Mouse (Mus musculus): Measurements from ENCODE around the gene Gosr1.
"Not testable (repeated sequence)": the region's sequence is repeated elsewhere in the genome, so short reads cannot be mapped to it uniquely, and the experiment has no call there.

Gosr1 gene

DNA sequence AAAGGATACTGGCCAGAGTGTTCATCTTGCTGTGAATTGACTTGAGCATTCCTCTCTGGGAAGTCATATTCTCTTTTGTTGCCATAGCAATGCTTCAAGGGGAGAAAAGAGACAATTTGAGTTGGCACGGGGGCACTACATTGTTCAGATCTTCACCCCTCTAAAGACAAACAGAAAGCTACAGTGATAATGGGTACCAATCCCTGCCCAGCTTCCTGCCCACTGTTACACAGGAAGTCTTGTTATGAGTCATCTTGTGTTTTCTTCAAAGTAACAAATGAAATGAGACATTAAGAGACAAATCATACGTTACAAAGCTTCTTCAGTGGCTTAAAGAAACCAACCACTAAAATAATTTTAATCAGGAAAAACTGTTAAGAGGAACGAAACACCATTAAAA lies 28.8 kb downstream of the Gosr1 start:
- no peak for DNase-seq

DNA sequence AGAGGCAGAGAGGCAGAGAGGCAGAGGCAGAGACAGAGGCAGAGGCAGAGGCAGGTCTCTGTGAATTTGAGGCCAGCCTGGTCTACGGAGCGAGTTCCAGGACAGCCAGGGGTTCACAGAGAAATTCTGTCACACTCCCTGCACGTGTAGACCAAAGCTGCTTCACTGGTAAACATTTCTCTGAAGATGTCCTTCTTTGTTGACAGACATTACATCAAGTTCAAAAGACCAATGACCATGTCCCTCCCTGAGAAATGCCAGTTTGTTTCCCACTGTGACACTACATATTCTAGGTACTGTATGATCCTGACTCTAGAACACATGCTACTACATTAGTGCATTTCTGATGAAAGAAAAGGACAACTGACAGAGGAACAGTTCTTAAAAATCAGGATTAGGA lies 32.7 kb downstream of the Gosr1 start:
- DNase-seq, result no peak

- DNase-seq, result no peak
Measured at GRCm38 (mm10) chr11:76728093-76728492, 35.3 kb downstream of the Gosr1 start.

GRCm38 (mm10) chr11:76723911-76724310 lies 39.5 kb downstream of the Gosr1 start:
- DNase-seq, result no peak

DNA sequence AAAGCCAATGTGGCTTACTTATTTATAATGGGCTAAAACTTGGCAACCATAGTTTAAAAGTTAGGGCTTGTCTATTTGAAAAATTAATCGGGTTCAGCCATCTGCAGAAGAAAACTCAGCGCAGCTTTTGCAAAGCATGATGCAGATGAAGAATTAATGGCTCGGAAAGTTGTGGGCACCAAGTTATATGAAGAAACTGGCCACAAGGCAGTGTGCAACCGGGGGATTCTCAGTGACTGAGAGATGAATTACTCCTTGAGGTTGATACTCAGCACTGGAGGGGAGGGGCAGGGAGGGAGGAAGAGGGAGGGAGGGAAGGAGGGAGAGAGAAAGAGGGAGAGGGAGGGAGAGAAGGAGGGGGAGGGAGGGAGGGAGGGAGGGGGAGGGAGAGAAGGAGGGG lies 46.4 kb downstream of the Gosr1 start:
- no peak for DNase-seq

GRCm38 (mm10) chr11:76709625-76710452 lies 53.5 kb downstream of the Gosr1 start:
- DNase-seq, result peak; percentile 98

DNA sequence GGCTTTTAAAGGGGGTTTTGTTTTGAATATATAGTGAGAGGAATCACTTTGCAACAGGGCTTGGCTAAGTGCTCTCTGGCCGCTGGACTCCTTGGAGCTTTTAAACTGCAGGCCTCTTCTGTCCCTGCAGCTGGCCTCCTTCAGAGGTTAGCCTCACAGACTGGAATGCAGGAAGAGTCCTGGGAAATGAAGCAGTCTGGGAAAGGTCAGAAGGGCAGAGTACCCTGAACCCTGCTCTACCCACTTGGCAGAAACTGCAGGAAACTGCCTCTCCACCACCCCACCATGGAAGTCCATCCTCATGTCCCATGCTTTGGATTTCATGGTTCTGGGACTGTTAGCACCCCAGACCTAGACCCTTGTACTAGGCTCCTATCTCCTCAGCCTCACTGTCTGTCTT lies 54.5 kb downstream of the Gosr1 start:
- DNase-seq, result peak; percentile 91

DNA sequence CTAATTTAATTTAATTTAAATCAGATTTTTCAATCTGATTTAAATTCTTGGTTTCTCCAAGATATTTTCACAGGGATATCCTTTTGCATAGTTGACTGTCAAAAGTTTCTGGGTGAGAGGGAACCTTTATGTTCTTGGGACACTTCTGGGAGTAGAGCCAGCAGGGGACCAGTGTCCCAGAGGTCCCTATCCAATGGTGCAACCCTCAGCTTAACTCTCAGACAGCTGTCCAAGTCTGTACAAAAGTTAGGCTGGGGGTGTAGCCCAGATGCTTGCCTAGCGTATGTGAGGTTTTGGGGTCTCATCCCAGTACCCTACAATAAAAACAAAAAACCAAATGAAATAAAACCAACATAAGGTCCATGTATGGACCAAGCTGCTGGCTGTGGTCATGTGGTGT lies 55.3 kb downstream of the Gosr1 start:
- peak; percentile 94 for DNase-seq

- DNase-seq, result peak; percentile 88
Measured at GRCm38 (mm10) chr11:76707656-76708055, 55.7 kb downstream of the Gosr1 start.

GRCm38 (mm10) chr11:76699626-76700025 lies 63.8 kb downstream of the Gosr1 start:
- peak; percentile 96 for DNase-seq

- peak; percentile 82 for DNase-seq
Measured at GRCm38 (mm10) chr11:76695810-76696209, 67.6 kb downstream of the Gosr1 start.

- DNase-seq, result no peak
Measured at GRCm38 (mm10) chr11:76692096-76692495, 71.3 kb downstream of the Gosr1 start.

DNA sequence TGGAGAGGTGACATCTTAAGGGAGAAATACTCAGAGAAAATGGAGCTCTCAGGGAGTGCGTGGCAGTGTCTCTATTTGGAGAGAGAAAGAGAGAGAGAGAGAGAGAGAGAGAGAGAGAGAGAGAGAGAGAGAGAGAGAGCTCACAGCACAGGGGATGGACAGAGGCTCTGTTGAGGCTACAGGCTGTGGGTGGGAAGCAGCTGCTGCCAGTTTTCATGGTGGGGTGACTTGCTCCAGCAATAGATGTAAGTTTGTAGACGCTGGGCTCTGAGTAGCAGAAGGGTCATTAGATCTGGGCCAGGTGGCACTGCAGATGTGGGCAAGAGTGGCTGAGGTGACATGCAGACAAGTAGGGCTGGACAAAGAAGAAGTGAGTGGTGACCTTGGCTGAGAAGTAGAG lies 77.8 kb downstream of the Gosr1 start:
- DNase-seq, result no peak

GRCm38 (mm10) chr11:76679508-76679907 lies 83.9 kb downstream of the Gosr1 start, which contains the start of gene Trarg1:
Trarg1 (plus strand) TSS chr11:76679808.
- not testable (repeated sequence) for DNase-seq

Data from heart, adult 11 months (tissue).